Mouse (Mus musculus): ENCODE results near the gene Tcea2. TPM values are rescaled to one million over a fixed set of nuclear protein-coding genes. Genes with fewer than 3 reads are reported as not detected.

The Tcea2 gene
- total and polyA plus RNA-seq, 2 experiments from 2014 or later = 15.2 to 21.9 TPM

DNA sequence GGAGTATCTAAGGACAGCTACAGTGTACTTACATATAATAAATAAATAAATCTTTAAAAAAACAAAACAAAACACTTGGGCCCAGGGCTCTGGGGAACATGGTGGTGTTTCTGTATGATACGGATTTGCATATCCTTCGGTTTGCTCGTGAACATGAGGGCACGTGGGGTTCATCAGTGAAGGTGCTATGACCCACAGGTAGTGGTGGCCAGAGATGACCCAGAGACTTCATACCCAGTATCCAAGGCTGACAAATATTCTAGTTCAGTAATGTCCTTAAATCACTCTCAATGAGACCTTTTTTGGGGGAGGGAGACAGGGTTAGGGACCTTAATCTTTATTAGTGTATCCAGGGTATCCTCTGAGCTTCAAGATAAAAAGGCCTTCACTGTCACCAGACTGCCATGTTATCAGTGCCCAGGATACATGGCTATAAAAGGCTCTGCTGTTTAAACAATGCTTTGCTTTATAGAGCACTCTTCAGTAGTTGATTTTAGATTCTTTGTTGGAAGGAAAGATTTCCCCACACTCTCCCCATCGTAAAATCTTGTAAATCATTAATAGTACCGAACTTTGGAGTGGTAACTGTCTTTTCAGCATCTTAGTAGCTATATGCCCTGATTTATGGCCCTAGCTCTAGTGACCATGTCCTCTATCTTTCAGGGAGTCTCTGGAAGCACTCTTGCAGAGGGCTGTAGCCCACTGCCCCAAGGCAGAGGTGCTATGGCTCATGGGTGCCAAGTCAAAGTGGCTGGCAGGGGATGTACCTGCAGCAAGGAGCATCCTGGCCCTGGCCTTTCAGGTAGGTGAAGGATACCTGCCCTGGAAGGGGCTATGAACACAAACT is 33.3 kb upstream of the Tcea2 start:
- H3K27me3 ChIP-seq (ENCODE audit: control insufficient read depth, insufficient read depth, low read length) = no peaks in the 10 kb centered on the region
- WGBS = 90% methylated on average over 6 of the region's 6 CpGs
- no peak for ATAC-seq (ENCODE audit: insufficient read depth, low read depth)
- H3K4me2 ChIP-seq (ENCODE audit: low read depth, low read length) = no peak overlapping the region
- DNase-seq (ENCODE audit: low spot score) = no peak
- H3K9me3 ChIP-seq (replicated peaks; ENCODE audit: control insufficient read depth, low read length) = no peaks in the 10 kb centered on the region
- no peak overlapping the region for H3K9ac ChIP-seq (replicated peaks; ENCODE audit: low read depth, low read length)
- TF ChIP-seq EP300 (IDR thresholded peaks at IDR 0.05; ENCODE audit: low read depth) (no peak), CTCF (IDR thresholded peaks at IDR 0.05; ENCODE audit: low read depth) (no peak)
- no peak overlapping the region for H3K4me3 ChIP-seq (ENCODE audit: low read depth, low read length)
- H3K36me3 ChIP-seq (replicated peaks; ENCODE audit: control insufficient read depth, insufficient read depth, low read length) = peaks cover 90% of the 10 kb centered on the region
- no peaks in the 10 kb centered on the region for H3K4me1 ChIP-seq (ENCODE audit: control insufficient read depth, insufficient read depth)
- H3K27ac ChIP-seq (ENCODE audit: low read depth) = no peak overlapping the region

DNA sequence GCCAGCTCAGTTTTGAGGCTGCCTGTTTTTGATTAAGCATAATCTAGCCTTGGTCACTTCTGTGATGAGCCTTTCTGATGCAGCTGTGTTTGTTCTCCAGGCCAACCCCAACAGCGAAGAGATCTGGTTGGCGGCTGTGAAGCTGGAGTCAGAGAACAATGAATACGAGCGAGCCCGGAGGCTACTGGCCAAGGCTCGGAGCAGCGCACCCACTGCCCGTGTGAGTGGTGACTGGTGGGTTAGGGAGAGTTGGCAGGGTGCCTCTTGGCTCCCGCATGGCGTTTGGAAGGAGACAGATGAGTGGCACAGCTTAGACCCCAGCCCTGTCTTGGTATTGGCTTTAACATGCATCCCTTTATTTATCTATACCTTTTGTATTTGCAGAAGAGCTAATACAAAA is 31.2 kb upstream of the Tcea2 start:
- Histone ChIP-seq H3K9me3 (replicated peaks; ENCODE audit: control insufficient read depth, low read length) (no peaks in the 10 kb centered on the region), H3K9ac (replicated peaks; ENCODE audit: low read depth, low read length) (no peak overlapping the region), H3K27ac (ENCODE audit: low read depth) (no peak overlapping the region), H3K4me2 (ENCODE audit: low read depth, low read length) (no peak overlapping the region), H3K36me3 (replicated peaks; ENCODE audit: control insufficient read depth, insufficient read depth, low read length) (peaks cover 86% of the 10 kb centered on the region), H3K27me3 (ENCODE audit: control insufficient read depth, insufficient read depth, low read length) (no peaks in the 10 kb centered on the region), H3K4me1 (ENCODE audit: control insufficient read depth, insufficient read depth) (no peaks in the 10 kb centered on the region), H3K4me3 (ENCODE audit: low read depth, low read length) (no peak overlapping the region)
- WGBS = 89% methylated on average over 10 of the region's 10 CpGs
- DNase-seq (ENCODE audit: low spot score) (no peak), ATAC-seq (ENCODE audit: insufficient read depth, low read depth) (no peak)
- no peak for TF ChIP-seq EP300 (IDR thresholded peaks at IDR 0.05; ENCODE audit: low read depth)
- TF ChIP-seq CTCF (IDR thresholded peaks at IDR 0.05; ENCODE audit: low read depth) = no peak

- DNase-seq (ENCODE audit: low spot score) (no peak), ATAC-seq (ENCODE audit: insufficient read depth, low read depth) (no peak)
- Histone ChIP-seq H3K9ac (replicated peaks; ENCODE audit: low read depth, low read length) (no peak overlapping the region), H3K27ac (ENCODE audit: low read depth) (no peak overlapping the region), H3K4me3 (ENCODE audit: low read depth, low read length) (no peak overlapping the region), H3K36me3 (replicated peaks; ENCODE audit: control insufficient read depth, insufficient read depth, low read length) (peaks cover 75% of the 10 kb centered on the region), H3K4me2 (ENCODE audit: low read depth, low read length) (no peak overlapping the region), H3K9me3 (replicated peaks; ENCODE audit: control insufficient read depth, low read length) (no peaks in the 10 kb centered on the region), H3K27me3 (ENCODE audit: control insufficient read depth, insufficient read depth, low read length) (no peaks in the 10 kb centered on the region), H3K4me1 (ENCODE audit: control insufficient read depth, insufficient read depth) (no peaks in the 10 kb centered on the region)
- TF ChIP-seq CTCF (IDR thresholded peaks at IDR 0.05; ENCODE audit: low read depth) = no peak
- no peak for TF ChIP-seq EP300 (IDR thresholded peaks at IDR 0.05; ENCODE audit: low read depth)
These were observed 27.0 kb upstream of the Tcea2 start for GRCm38 (mm10) chr2:181653065-181653464.

DNA sequence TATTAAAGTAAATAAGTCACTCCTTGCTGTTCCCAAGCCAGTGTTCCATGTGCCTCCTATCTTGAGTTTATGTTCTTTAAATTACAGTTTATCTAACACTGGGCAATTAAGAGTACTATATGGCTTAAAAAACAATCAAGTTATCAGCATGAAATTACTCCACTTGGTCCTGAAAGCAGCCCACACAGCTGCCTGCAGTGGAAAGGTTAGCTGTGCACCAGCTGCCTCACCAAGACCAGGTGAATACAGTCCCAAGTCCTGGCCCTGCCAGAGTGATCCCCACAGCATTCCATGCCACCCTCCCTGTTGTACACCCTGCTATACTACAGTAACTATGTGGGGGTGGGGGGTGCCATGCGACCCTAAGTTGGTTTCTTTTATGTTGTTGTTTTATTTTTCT is 26.6 kb upstream of the Tcea2 start:
- H3K9ac ChIP-seq (replicated peaks; ENCODE audit: low read depth, low read length) = no peak overlapping the region
- no peak overlapping the region for H3K4me3 ChIP-seq (ENCODE audit: low read depth, low read length)
- TF ChIP-seq CTCF (IDR thresholded peaks at IDR 0.05; ENCODE audit: low read depth) (no peak), EP300 (IDR thresholded peaks at IDR 0.05; ENCODE audit: low read depth) (no peak)
- no peaks in the 10 kb centered on the region for H3K4me1 ChIP-seq (ENCODE audit: control insufficient read depth, insufficient read depth)
- H3K36me3 ChIP-seq (replicated peaks; ENCODE audit: control insufficient read depth, insufficient read depth, low read length) = peaks cover 70% of the 10 kb centered on the region
- DNase-seq (ENCODE audit: low spot score) = no peak
- no peaks in the 10 kb centered on the region for H3K27me3 ChIP-seq (ENCODE audit: control insufficient read depth, insufficient read depth, low read length)
- H3K27ac ChIP-seq (ENCODE audit: low read depth) = no peak overlapping the region
- no peak for ATAC-seq (ENCODE audit: insufficient read depth, low read depth)
- no peaks in the 10 kb centered on the region for H3K9me3 ChIP-seq (replicated peaks; ENCODE audit: control insufficient read depth, low read length)
- H3K4me2 ChIP-seq (ENCODE audit: low read depth, low read length) = no peak overlapping the region
- 86% methylated on average over 1 of the region's 1 CpGs for WGBS

- H3K27ac ChIP-seq (ENCODE audit: low read depth) = no peak within 1 kb of the TSS
- H3K4me2 ChIP-seq (ENCODE audit: low read depth, low read length) = no peak within 1 kb of the TSS
- 75% methylated on average over 3 of the region's 3 CpGs for WGBS
- H3K4me1 ChIP-seq (ENCODE audit: control insufficient read depth, insufficient read depth) = 0 out of 2 replicates have a peak, but pooled peaks cover under 1% of the 10 kb centered on the region
- H3K4me3 ChIP-seq (ENCODE audit: low read depth, low read length) = no peak within 1 kb of the TSS
- TF ChIP-seq EP300 (IDR thresholded peaks at IDR 0.05; ENCODE audit: low read depth) (no peak), CTCF (IDR thresholded peaks at IDR 0.05; ENCODE audit: low read depth) (no peak)
- DNase-seq (ENCODE audit: low spot score) (no peak), ATAC-seq (ENCODE audit: insufficient read depth, low read depth) (no peak)
- no peak within 1 kb of the TSS for H3K9ac ChIP-seq (replicated peaks; ENCODE audit: low read depth, low read length)
- H3K9me3 ChIP-seq (replicated peaks; ENCODE audit: control insufficient read depth, low read length) = no peaks in the 10 kb centered on the region
- no peaks in the 10 kb centered on the region for H3K27me3 ChIP-seq (ENCODE audit: control insufficient read depth, insufficient read depth, low read length)
- peaks cover 39% of the 10 kb centered on the region for H3K36me3 ChIP-seq (replicated peaks; ENCODE audit: control insufficient read depth, insufficient read depth, low read length)
These were observed 23.4 kb upstream of the Tcea2 start, which contains the start of gene Gm29797 for GRCm38 (mm10) chr2:181656734-181657133. TSS of gene Gm29797 (plus strand) at chr2:181657034.
